Comparison of ENCODE assay signal across 10 mouse cellular contexts in genomic region chr6:113662964-113663700, GRCm38 (mm10). TPM values are rescaled to one million over a fixed set of nuclear protein-coding genes. Genes with fewer than 3 reads are reported as not detected.
DNase-seq lines count a peak whose midpoint lies in the region; ATAC-seq and TF ChIP-seq lines count a peak whose summit lies in the region.
"Had no signal": no experiment of that assay in that cellular context is flagged by ENCODE, and none has a peak within 500 bp of the region (broad histone marks: within the 10 kb centered on the region; RNA-seq: fewer than 3 reads in every experiment).

No protein-coding gene starts in this region.

- DNase-seq in liver, embryonic 14.5 days (ENCODE audit: low read depth in 3 of 3, low spot score in 3 of 3) = no peak
- DNase-seq in liver = no peak
- peak; percentile 49 for DNase-seq in naive thymus-derived CD4-positive, alpha-beta T cell, adult 2 months (ENCODE audit: low read depth)
- DNase-seq in gastrocnemius, postnatal 10 days = no peak
- no peak for DNase-seq in hindbrain, embryonic 11.5 days (ENCODE audit: low spot score)
- DNase-seq: cerebellum, postnatal 25 days had no signal

- H3K9me3 ChIP-seq in liver, embryonic 14.5 days (ENCODE audit: control insufficient read depth, low read length) = no peaks in the 10 kb centered on the region
- H3K9me3 ChIP-seq in ES-Bruce4 (replicated peaks; ENCODE audit: control insufficient read depth, insufficient read depth, low read length, poor library complexity, severe bottlenecking) = no peaks in the 10 kb centered on the region
- no peaks in the 10 kb centered on the region for H3K9me3 ChIP-seq in hindbrain, embryonic 11.5 days (ENCODE audit: control insufficient read depth, low read length)
- H3K9me3 ChIP-seq: forebrain, embryonic 15.5 days; hindbrain, embryonic 13.5 days had no signal

- no peak for TF ChIP-seq POLR2A in ES-Bruce4 (IDR thresholded peaks at IDR 0.05; ENCODE audit: insufficient read depth, low read length)
- no peak for TF ChIP-seq POLR2A in bone marrow macrophage, adult 2 months (IDR thresholded peaks at IDR 0.05; ENCODE audit: borderline replicate concordance, low read depth, low read length)

- TF ChIP-seq CTCF in liver, embryonic 14.5 days (IDR thresholded peaks at IDR 0.05; ENCODE audit: low read depth) = peak; percentile 55
- TF ChIP-seq CTCF in ES-Bruce4 (IDR thresholded peaks at IDR 0.05; ENCODE audit: low read depth, low read length) = peak; percentile 41
- TF ChIP-seq CTCF in bone marrow macrophage, adult 2 months (IDR thresholded peaks at IDR 0.05; ENCODE audit: low read depth, low read length) = 0 out of 2 replicates have a peak, but pooled peaks have one; percentile 7

- H3K4me2 ChIP-seq in liver, embryonic 14.5 days (ENCODE audit: low read depth) = no peak overlapping the region
- H3K4me2 ChIP-seq in hindbrain, embryonic 11.5 days (replicated peaks; ENCODE audit: low read depth, low read length) = no peak overlapping the region
- H3K4me2 ChIP-seq: forebrain, embryonic 15.5 days; hindbrain, embryonic 13.5 days had no signal

- no peaks in the 10 kb centered on the region for H3K27me3 ChIP-seq in liver, embryonic 14.5 days (ENCODE audit: control insufficient read depth, insufficient read depth, low read length)
- H3K27me3 ChIP-seq in ES-Bruce4 (ENCODE audit: control insufficient read depth, insufficient read depth, low read length, poor library complexity, severe bottlenecking) = no peaks in the 10 kb centered on the region
- H3K27me3 ChIP-seq in hindbrain, embryonic 11.5 days (ENCODE audit: control insufficient read depth, insufficient read depth, low read length) = no peaks in the 10 kb centered on the region
- H3K27me3 ChIP-seq: forebrain, embryonic 15.5 days; hindbrain, embryonic 13.5 days had no signal

- peaks cover 3 to 21% of the 10 kb centered on the region in 2 experiments; a peak in 3 of 4 replicates for H3K4me1 ChIP-seq in liver, embryonic 14.5 days (replicated peaks; ENCODE audit: control insufficient read depth in 2 of 2, insufficient read depth in 2 of 2, low read length in 1 of 2)
- peaks cover 5% of the 10 kb centered on the region for H3K4me1 ChIP-seq in ES-Bruce4 (ENCODE audit: control insufficient read depth, insufficient read depth, low read length)
- H3K4me1 ChIP-seq in bone marrow macrophage, adult 2 months (ENCODE audit: control insufficient read depth, insufficient read depth, low read length) = peaks cover 85% of the 10 kb centered on the region
- no peaks in the 10 kb centered on the region for H3K4me1 ChIP-seq in hindbrain, embryonic 11.5 days (replicated peaks; ENCODE audit: control insufficient read depth, insufficient read depth, low read length)
- H3K4me1 ChIP-seq: forebrain, embryonic 15.5 days had no signal

- H3K9ac ChIP-seq in liver, embryonic 14.5 days (replicated peaks) = no peak overlapping the region
- H3K9ac ChIP-seq in ES-Bruce4 (ENCODE audit: low read depth, poor library complexity, severe bottlenecking) = no peak overlapping the region
- no peak overlapping the region for H3K9ac ChIP-seq in hindbrain, embryonic 11.5 days (ENCODE audit: low read depth, low read length)
- H3K9ac ChIP-seq: forebrain, embryonic 15.5 days; hindbrain, embryonic 13.5 days had no signal

- no peak for TF ChIP-seq EP300 in liver, embryonic 14.5 days (IDR thresholded peaks at IDR 0.05; ENCODE audit: low read depth)
- TF ChIP-seq EP300 in ES-Bruce4 (IDR thresholded peaks at IDR 0.05; ENCODE audit: insufficient read depth, low read depth, low read length) = no peak

- WGBS in liver, embryonic 14.5 days (ENCODE audit: insufficient replicate concordance) = 93% methylated on average over 8 of the region's 8 CpGs
- 97% methylated on average over 7 of the region's 8 CpGs for WGBS in hindbrain, embryonic 11.5 days

- H3K4me3 ChIP-seq in liver, embryonic 14.5 days (ENCODE audit: insufficient read depth in 1 of 2, low read depth in 2 of 2, low read length in 2 of 2) = no peak overlapping the region
- H3K4me3 ChIP-seq in ES-Bruce4 (ENCODE audit: low read depth, low read length) = no peak overlapping the region
- no peak overlapping the region for H3K4me3 ChIP-seq in bone marrow macrophage, adult 2 months (ENCODE audit: insufficient read depth, low read length)
- H3K4me3 ChIP-seq in hindbrain, embryonic 11.5 days (ENCODE audit: low read depth, low read length) = no peak overlapping the region
- H3K4me3 ChIP-seq: forebrain, embryonic 15.5 days; hindbrain, embryonic 13.5 days had no signal

- no peaks in the 10 kb centered on the region for H3K36me3 ChIP-seq in liver, embryonic 14.5 days (replicated peaks; ENCODE audit: control insufficient read depth, insufficient read depth, low read depth)
- no peaks in the 10 kb centered on the region for H3K36me3 ChIP-seq in ES-Bruce4 (ENCODE audit: control insufficient read depth, insufficient read depth, low read length, poor library complexity, severe bottlenecking)
- H3K36me3 ChIP-seq in hindbrain, embryonic 11.5 days (ENCODE audit: control insufficient read depth, insufficient read depth, low read length) = no peaks in the 10 kb centered on the region
- H3K36me3 ChIP-seq: forebrain, embryonic 15.5 days; hindbrain, embryonic 13.5 days had no signal

- no peak for ATAC-seq in liver, embryonic 14.5 days (ENCODE audit: insufficient read depth)
- no peak for ATAC-seq in hindbrain, embryonic 11.5 days (ENCODE audit: low FRiP score)
- ATAC-seq: forebrain, embryonic 15.5 days had no signal

- H3K27ac ChIP-seq in liver, embryonic 14.5 days = no peak overlapping the region
- H3K27ac ChIP-seq in ES-Bruce4 (ENCODE audit: insufficient read depth, low read length) = no peak overlapping the region
- H3K27ac ChIP-seq in bone marrow macrophage, adult 2 months (ENCODE audit: insufficient read depth, low read depth, low read length) = peak overlapping the region; percentile 93
- no peak overlapping the region for H3K27ac ChIP-seq in hindbrain, embryonic 11.5 days (ENCODE audit: low read depth, low read length)
- H3K27ac ChIP-seq: forebrain, embryonic 15.5 days; hindbrain, embryonic 13.5 days had no signal

RNA-seq across cellular contexts. Expression of gene Irak2, which starts 24.9 kb away (rescaled TPM):
- polyA plus RNA-seq in liver, embryonic 14.5 days (2012; rRNA removed) = 19.1 and 27.0 TPM in 2 replicates
- 4.9 and 7.0 TPM in 2 replicates for polyA plus RNA-seq in liver, embryonic 14.5 days (2014; fragmentation: Nextera tagmentation; extraction: Ambion mirVana)
- 6.6 and 10.1 TPM in 2 replicates for polyA plus RNA-seq in ES-Bruce4 (2011; ENCODE audit: insufficient read depth, insufficient read length, low read depth, missing spikeins)
- polyA plus RNA-seq in bone marrow macrophage, adult 2 months (2012; ENCODE audit: insufficient read depth, insufficient read length, missing spikeins) = 54.3 and 57.5 TPM in 2 replicates
- total RNA-seq in gastrocnemius, postnatal 10 days (2021) = 1 to 10 TPM; 6.3 to 7.2 TPM
- polyA plus RNA-seq in hindbrain, embryonic 11.5 days (2014; fragmentation: Nextera tagmentation; extraction: Ambion mirVana) = 1.6 and 1.9 TPM in 2 replicates

RNA-seq across cellular contexts. Expression of gene Tatdn2, which starts 33.7 kb away (rescaled TPM):
- 10.6 and 15.4 TPM in 2 replicates for polyA plus RNA-seq in liver, embryonic 14.5 days (2012; rRNA removed)
- polyA plus RNA-seq in liver, embryonic 14.5 days (2014; fragmentation: Nextera tagmentation; extraction: Ambion mirVana) = 1.0 and 1.3 TPM in 2 replicates
- 39.7 and 42.2 TPM in 2 replicates for polyA plus RNA-seq in ES-Bruce4 (2011; ENCODE audit: insufficient read depth, insufficient read length, low read depth, missing spikeins)
- polyA plus RNA-seq in bone marrow macrophage, adult 2 months (2012; ENCODE audit: insufficient read depth, insufficient read length, missing spikeins) = 27.9 and 32.1 TPM in 2 replicates
- total RNA-seq in gastrocnemius, postnatal 10 days (2021) = 10 to 100 TPM; 36.1 to 37.8 TPM
- polyA plus RNA-seq in hindbrain, embryonic 11.5 days (2014; fragmentation: Nextera tagmentation; extraction: Ambion mirVana) = 1.1 and 1.2 TPM in 2 replicates

RNA-seq across cellular contexts. Expression of gene Vhl, which starts 39.4 kb away (rescaled TPM):
- polyA plus RNA-seq in liver, embryonic 14.5 days (2012; rRNA removed) = 3.9 and 5.0 TPM in 2 replicates
- 7.4 and 8.0 TPM in 2 replicates for polyA plus RNA-seq in liver, embryonic 14.5 days (2014; fragmentation: Nextera tagmentation; extraction: Ambion mirVana)
- polyA plus RNA-seq in ES-Bruce4 (2011; ENCODE audit: insufficient read depth, insufficient read length, low read depth, missing spikeins) = 12.9 and 22.0 TPM in 2 replicates
- 27.7 and 30.8 TPM in 2 replicates for polyA plus RNA-seq in bone marrow macrophage, adult 2 months (2012; ENCODE audit: insufficient read depth, insufficient read length, missing spikeins)
- total RNA-seq in gastrocnemius, postnatal 10 days (2021) = 10 to 100 TPM; 10.1 to 13.4 TPM
- 63.0 and 64.4 TPM in 2 replicates for polyA plus RNA-seq in hindbrain, embryonic 11.5 days (2014; fragmentation: Nextera tagmentation; extraction: Ambion mirVana)

RNA-seq across cellular contexts. Expression of gene Ghrl, which starts 56.5 kb away (rescaled TPM):
- polyA plus RNA-seq in liver, embryonic 14.5 days (2012; rRNA removed) = 0.11 and 0.18 TPM in 2 replicates
- 0.29 TPM in 1 of 2 replicates, not detected in the other for polyA plus RNA-seq in liver, embryonic 14.5 days (2014; fragmentation: Nextera tagmentation; extraction: Ambion mirVana)
- 2.0 TPM in 1 of 2 replicates, not detected in the other for polyA plus RNA-seq in ES-Bruce4 (2011; ENCODE audit: insufficient read depth, insufficient read length, low read depth, missing spikeins)
- not detected in 2 replicates for polyA plus RNA-seq in bone marrow macrophage, adult 2 months (2012; ENCODE audit: insufficient read depth, insufficient read length, missing spikeins)
- not detected for total RNA-seq in gastrocnemius, postnatal 10 days (2021)
- 0.46 and 0.51 TPM in 2 replicates for polyA plus RNA-seq in hindbrain, embryonic 11.5 days (2014; fragmentation: Nextera tagmentation; extraction: Ambion mirVana)

RNA-seq across cellular contexts. Expression of gene Brk1, which starts 58.6 kb away (rescaled TPM):
- polyA plus RNA-seq in liver, embryonic 14.5 days (2012; rRNA removed) = 66.6 and 71.1 TPM in 2 replicates
- 86.4 and 88.8 TPM in 2 replicates for polyA plus RNA-seq in liver, embryonic 14.5 days (2014; fragmentation: Nextera tagmentation; extraction: Ambion mirVana)
- 96.3 and 105 TPM in 2 replicates for polyA plus RNA-seq in ES-Bruce4 (2011; ENCODE audit: insufficient read depth, insufficient read length, low read depth, missing spikeins)
- polyA plus RNA-seq in bone marrow macrophage, adult 2 months (2012; ENCODE audit: insufficient read depth, insufficient read length, missing spikeins) = 300 and 316 TPM in 2 replicates
- 10 to 100 TPM; 64.2 to 66.3 TPM for total RNA-seq in gastrocnemius, postnatal 10 days (2021)
- 221 and 224 TPM in 2 replicates for polyA plus RNA-seq in hindbrain, embryonic 11.5 days (2014; fragmentation: Nextera tagmentation; extraction: Ambion mirVana)
